Mouse (Mus musculus): ENCODE measurements around the gene H1foo. TPM values are rescaled to one million over a fixed set of nuclear protein-coding genes. Genes with fewer than 3 reads are reported as not detected.

Gene H1foo
- polyA plus RNA-seq (2021): not detected

DNA sequence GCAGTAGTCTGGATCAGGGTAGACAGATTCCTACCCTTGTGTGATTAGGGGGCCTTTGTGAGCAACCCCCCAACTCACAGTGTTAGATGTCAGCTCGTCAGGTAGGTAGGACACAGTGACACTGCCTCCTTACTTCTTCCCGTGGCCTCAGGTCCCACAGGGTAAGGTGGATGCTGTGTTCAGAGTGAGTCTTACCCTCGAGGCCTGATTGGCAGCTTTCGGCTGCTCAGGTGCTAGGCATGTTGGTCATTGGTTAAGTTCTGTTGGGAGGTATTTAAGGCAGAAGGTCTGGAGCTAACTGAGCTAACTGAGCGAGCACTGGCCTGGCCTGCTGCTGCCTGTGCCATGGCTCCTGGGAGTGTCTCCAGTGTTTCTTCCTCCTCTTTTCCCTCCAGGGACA, at the start of gene H1foo:
H1foo (plus strand) TSS at position 301 of the 400 bp plus-strand sequence.
- ATAC-seq (no peak), DNase-seq (ENCODE audit: low read depth, low spot score) (no peak)
- ChIA-PET POLR2A (no interaction called here), CTCF (interaction anchor here (1.1 kb wide), 1 partner anchor 33 kb away, joined by 3 read pairs; no protein-coding TSS in a partner anchor)
- no peaks in the 10 kb centered on the region for H3K27me3 ChIP-seq
- no peak for TF ChIP-seq CTCF (IDR thresholded peaks at IDR 0.05)
- in situ Hi-C loops (cut with MboI; ENCODE audit: low pct_unique_long_range_greater_than_20kb): no loop called here

DNA sequence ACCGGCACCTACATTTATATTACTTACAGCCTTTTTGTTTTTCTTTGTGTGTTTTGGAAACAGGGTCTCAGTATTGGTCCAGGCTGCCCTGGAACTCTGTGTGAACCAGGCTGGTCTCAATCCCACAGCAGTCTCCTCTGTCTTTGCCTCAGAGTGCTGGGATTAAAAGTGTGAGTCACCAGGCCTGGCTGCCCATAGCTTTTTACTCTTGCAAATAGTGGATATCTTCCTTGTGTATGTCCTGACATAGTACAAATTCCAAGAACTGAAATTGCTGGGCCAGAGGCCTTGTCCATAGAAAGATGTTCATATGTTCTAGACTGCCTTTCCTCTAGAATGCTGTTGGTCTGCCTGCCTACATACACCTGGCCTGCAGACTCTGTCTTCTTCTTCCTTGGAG, 48.4 kb upstream of the H1foo start:
- ATAC-seq: no peak
- POLR2A ChIA-PET: no interaction called here
- in situ Hi-C loops (cut with MboI; ENCODE audit: low pct_unique_long_range_greater_than_20kb): loop anchor here (25.0 kb wide), 1 partner anchor 516 kb away; no protein-coding TSS in a partner anchor
- no peak for DNase-seq (ENCODE audit: low read depth, low spot score)
- CTCF ChIA-PET: interaction anchor here (0.9 kb wide), 1 partner anchor 49 kb away, joined by 3 read pairs; no protein-coding TSS in a partner anchor
- no peaks in the 10 kb centered on the region for H3K27me3 ChIP-seq
- no peak for TF ChIP-seq CTCF (IDR thresholded peaks at IDR 0.05)

DNA sequence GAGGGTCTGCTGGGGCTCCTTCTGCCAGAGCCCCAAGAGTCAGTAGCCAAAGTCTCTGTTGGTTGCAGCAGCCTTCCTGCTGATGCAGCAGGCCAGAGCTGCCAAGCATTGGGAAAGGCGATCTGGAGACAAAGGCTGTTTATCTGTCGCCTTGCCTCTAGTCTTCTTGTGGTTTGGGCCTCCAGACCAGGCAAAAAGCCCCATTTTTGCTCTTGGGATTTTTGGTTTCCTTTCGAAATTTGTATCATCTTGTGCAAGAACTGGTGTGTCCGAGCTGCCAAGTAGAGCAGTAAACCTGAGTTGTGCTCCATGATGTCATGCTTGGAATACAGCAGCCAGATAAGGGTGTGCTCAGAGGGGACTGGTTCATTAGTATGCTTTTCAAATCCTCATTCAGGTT, 47.6 kb upstream of the H1foo start:
- ATAC-seq (no peak), DNase-seq (ENCODE audit: low read depth, low spot score) (no peak)
- in situ Hi-C loops (cut with MboI; ENCODE audit: low pct_unique_long_range_greater_than_20kb): loop anchor here (25.0 kb wide), 1 partner anchor 515 kb away; no protein-coding TSS in a partner anchor
- TF ChIP-seq CTCF (IDR thresholded peaks at IDR 0.05): no peak
- CTCF ChIA-PET: no interaction called here
- no peaks in the 10 kb centered on the region for H3K27me3 ChIP-seq
- POLR2A ChIA-PET: no interaction called here

DNA sequence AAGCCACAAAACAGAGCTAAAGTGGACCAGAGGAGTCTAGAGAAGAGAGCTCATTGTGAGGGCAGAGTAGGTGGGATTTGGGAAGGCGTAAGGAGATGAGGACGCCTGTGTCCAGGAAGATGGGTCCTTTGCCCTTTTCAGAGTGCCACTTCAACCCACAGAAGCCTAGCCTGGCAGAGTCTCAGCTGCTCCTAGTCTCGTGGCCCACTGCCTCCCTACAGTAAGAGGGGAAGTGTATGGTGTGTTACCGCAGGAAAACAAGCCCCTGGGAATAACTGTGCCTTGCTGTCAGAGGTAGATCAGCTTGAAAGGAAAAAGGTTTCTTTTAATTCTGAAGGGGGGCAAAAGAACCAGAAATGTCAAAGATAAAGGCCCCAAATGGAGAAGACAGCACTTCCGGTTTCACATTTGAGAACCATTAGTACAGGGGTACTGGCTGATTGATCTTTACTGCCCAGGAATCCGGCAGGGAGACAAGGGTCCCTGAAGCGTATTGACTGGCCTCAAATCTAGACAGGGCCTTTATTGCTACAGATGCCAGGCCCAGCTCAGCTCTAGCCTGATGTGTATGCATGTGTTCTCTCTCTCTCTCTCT, 46.7 kb upstream of the H1foo start:
- ATAC-seq (no peak), DNase-seq (ENCODE audit: low read depth, low spot score) (no peak)
- ChIA-PET CTCF (no interaction called here), POLR2A (interaction anchor here (0.8 kb wide), 1 partner anchor 35 kb away, joined by 3 read pairs; no protein-coding TSS in a partner anchor)
- H3K27me3 ChIP-seq: no peaks in the 10 kb centered on the region
- no peak for TF ChIP-seq CTCF (IDR thresholded peaks at IDR 0.05)
- in situ Hi-C loops (cut with MboI; ENCODE audit: low pct_unique_long_range_greater_than_20kb): loop anchor here (25.0 kb wide), 1 partner anchor 514 kb away; no protein-coding TSS in a partner anchor

DNA sequence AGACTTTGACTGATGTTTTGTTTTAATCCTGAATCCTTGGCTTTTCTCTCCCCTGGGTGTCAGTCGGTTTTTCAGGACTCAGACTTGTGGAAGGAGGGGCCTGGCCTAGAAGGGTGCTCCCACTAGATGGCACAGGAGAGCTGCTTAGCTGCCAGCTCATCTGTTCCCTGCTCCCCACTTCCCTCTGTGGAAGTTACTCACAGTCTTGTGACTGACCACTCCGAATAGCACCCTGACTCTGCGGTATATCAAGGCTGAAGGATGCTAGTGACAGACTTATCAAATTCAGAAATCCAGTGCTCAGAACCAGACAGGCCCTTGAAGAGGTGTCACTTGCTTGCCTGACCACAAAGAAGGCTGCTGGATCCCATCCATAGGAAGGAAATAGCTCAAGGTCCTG, 43.7 kb upstream of the H1foo start:
- peak; percentile 94 for TF ChIP-seq CTCF (IDR thresholded peaks at IDR 0.05)
- in situ Hi-C loops (cut with MboI; ENCODE audit: low pct_unique_long_range_greater_than_20kb): loop anchor here (5.0 kb wide), 2 partner anchors 106 to 226 kb away; no protein-coding TSS in a partner anchor
- POLR2A ChIA-PET: no interaction called here
- ATAC-seq (peak; percentile 64), DNase-seq (ENCODE audit: low read depth, low spot score) (no peak)
- no peaks in the 10 kb centered on the region for H3K27me3 ChIP-seq
- CTCF ChIA-PET: interaction anchor here (0.8 to 3.2 kb wide), 23 partner anchors 9 to 330 kb away, joined by 3 to 17 read pairs (median 4); partner anchors contain the start of genes Ift122, Mbd4 and Plxnd1

DNA sequence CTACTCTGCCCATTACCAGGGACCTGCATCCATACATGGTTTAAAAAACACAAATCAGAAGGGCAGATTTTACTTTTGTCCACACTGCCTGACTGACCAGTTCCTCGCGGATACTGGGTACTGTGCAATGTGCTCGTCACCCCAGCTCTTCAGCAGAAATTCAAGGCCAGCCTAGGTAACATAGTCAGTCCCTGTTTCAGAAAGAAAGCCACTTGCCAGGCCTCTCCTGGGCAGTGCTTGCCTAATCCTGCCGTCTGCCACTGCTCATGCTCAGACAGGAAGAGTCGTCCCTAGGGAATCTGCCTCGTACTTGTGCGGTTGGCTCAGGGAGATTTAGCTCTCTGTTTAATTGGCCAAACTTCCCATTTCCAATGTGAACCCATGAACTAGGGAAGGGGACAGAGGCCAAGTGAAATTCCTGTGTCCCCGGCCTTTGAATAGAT, 43.2 kb upstream of the H1foo start:
- no peaks in the 10 kb centered on the region for H3K27me3 ChIP-seq
- DNase-seq (ENCODE audit: low read depth, low spot score) (no peak), ATAC-seq (peak; percentile 27)
- TF ChIP-seq CTCF (IDR thresholded peaks at IDR 0.05): no peak
- ChIA-PET POLR2A (no interaction called here), CTCF (interaction anchor here (1.1 to 3.2 kb wide), 17 partner anchors 9 to 281 kb away, joined by 3 to 17 read pairs (median 4); partner anchors contain the start of genes Ift122, Mbd4 and Plxnd1)
- in situ Hi-C loops (cut with MboI; ENCODE audit: low pct_unique_long_range_greater_than_20kb): loop anchor here (5.0 kb wide), 2 partner anchors 106 to 226 kb away; no protein-coding TSS in a partner anchor

DNA sequence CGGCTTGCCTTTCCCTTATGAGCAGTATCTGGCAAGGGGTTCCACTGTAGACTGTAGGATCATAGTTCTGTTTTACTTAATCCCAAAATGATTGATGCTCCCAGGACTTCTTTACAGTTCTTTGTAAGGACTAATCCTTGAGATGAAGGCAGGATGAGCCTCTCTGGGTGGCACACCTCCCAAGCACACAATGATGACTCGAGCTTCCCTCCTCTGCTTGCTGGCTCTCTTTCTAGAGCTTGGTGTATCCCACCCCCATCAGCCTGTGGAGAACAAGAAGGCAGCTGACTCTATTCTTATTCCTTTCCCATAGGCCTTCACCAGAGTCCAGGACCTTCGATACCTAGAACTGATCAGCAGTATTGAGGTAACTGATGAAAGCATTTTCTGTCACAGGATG, 42.2 kb upstream of the H1foo start:
- no peaks in the 10 kb centered on the region for H3K27me3 ChIP-seq
- DNase-seq (ENCODE audit: low read depth, low spot score) (no peak), ATAC-seq (no peak)
- in situ Hi-C loops (cut with MboI; ENCODE audit: low pct_unique_long_range_greater_than_20kb): loop anchor here (5.0 kb wide), 2 partner anchors 105 to 225 kb away; no protein-coding TSS in a partner anchor
- ChIA-PET POLR2A (no interaction called here), CTCF (interaction anchor here (1.2 to 3.2 kb wide), 6 partner anchors 14 to 106 kb away, joined by 3 to 17 read pairs (median 5); partner anchors contain the start of genes Ift122 and Mbd4)
- no peak for TF ChIP-seq CTCF (IDR thresholded peaks at IDR 0.05)

DNA sequence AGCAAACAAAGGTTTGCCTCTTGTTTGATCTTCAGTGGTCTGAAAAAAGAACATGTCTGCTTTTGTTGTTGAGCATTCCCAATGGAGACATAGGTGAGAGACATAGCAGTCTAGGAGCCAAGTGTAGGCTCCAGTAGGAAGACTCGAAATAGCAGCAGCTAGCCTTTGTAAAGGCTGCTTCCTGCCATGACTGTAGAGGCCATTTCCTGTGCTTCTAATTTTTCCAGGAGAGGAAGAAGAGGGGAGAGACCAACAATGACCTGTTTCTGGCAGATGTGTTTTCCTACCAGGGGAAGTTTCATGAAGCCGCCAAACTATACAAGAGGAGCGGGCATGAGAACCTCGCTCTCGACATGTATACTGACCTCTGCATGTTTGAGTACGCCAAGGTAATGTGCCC, 39.2 kb upstream of the H1foo start:
- DNase-seq (ENCODE audit: low read depth, low spot score): no peak
- H3K27me3 ChIP-seq: no peaks in the 10 kb centered on the region
- no peak for ATAC-seq
- POLR2A ChIA-PET: no interaction called here
- no peak for TF ChIP-seq CTCF (IDR thresholded peaks at IDR 0.05)
- CTCF ChIA-PET: no interaction called here
- in situ Hi-C loops (cut with MboI; ENCODE audit: low pct_unique_long_range_greater_than_20kb): no loop called here

DNA sequence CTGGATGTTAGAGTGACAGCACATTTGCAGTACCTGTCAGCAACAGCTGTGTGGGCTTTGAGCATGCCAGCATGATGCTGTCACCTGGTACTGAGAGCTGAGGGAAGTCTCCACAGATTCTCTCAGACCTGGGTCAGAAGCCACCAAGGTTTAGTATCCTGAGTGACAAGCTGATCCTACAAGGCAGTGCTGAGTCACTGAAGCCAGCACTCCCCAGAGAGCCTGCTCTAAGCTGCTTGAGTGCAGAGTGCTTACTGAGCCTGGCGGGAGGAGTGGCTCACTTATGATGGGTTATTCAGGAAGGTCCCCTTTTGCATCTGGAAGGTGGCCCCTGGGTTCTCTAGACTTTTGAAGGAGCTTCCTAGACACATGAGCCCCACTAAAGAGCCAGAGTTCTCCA, 38.3 kb upstream of the H1foo start:
- no peaks in the 10 kb centered on the region for H3K27me3 ChIP-seq
- in situ Hi-C loops (cut with MboI; ENCODE audit: low pct_unique_long_range_greater_than_20kb): no loop called here
- POLR2A ChIA-PET: no interaction called here
- ATAC-seq: no peak
- CTCF ChIA-PET: no interaction called here
- no peak for TF ChIP-seq CTCF (IDR thresholded peaks at IDR 0.05)
- DNase-seq (ENCODE audit: low read depth, low spot score): no peak

DNA sequence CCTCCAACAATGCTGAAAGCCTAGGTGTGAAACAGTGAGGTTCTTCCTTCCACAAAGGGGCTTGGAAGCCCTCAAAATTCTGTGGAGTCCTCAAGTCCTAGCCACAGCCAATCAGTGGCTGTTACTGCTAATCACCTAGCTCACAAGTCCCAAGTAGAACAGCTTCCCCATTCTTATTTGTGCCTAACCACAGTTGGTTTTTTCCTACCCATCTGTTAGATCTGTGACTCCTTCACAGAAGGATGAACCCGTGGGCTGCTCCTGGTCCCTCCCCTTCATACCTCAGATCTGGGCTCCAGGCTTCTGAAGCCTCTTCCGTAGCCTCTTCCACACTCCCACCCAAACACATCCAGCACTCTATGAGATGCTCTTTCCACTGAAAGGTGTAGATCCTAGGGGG, 37.9 kb upstream of the H1foo start:
- in situ Hi-C loops (cut with MboI; ENCODE audit: low pct_unique_long_range_greater_than_20kb): no loop called here
- ChIA-PET POLR2A (no interaction called here), CTCF (no interaction called here)
- H3K27me3 ChIP-seq: no peaks in the 10 kb centered on the region
- ATAC-seq: no peak
- TF ChIP-seq CTCF (IDR thresholded peaks at IDR 0.05): no peak
- no peak for DNase-seq (ENCODE audit: low read depth, low spot score)

DNA sequence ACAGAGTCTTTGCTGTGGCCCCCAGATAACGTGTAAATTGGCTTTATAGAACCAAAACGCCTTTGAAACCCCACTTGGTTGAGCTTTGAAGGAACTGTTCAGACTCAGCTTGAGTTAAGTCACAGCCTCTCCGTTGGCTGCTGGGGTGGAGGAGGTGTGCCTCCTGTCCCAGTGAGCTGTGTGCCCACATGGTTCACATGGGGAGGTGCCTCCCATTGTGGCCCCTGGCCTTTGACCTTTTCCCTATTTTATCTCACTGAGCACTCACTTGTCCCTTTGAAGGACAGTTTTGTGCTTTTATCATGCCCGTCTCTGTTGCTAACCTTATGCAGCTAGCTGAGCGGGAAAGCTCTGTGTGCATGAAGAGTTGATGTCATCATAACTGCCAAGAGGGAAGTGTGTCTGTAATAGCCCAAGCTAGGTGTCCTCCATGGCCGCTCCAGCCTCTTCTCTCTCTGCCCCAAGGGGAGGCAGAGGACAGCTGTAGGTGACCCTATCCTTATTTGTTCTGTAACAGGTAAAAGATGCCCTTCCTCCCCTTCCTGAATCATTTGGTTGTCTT, 36.2 kb upstream of the H1foo start:
- no peak for ATAC-seq
- CTCF ChIA-PET: no interaction called here
- no peak for TF ChIP-seq CTCF (IDR thresholded peaks at IDR 0.05)

More for the DNA sequence above, 36.2 kb upstream of the H1foo start:
- POLR2A ChIA-PET: no interaction called here
- H3K27me3 ChIP-seq: no peaks in the 10 kb centered on the region
- in situ Hi-C loops (cut with MboI; ENCODE audit: low pct_unique_long_range_greater_than_20kb): no loop called here
- no peak for DNase-seq (ENCODE audit: low read depth, low spot score)

Measured in Patski (cell line).